Mouse (Mus musculus): ENCODE measurements at regions not wholly inside any gene's neighbourhood (a gene's known extent, or its start where the extent isn't known, plus 50 kb on each side); places are given as distances from the start of the nearest gene placed in this dataset.

GRCm38 (mm10) chr3:119958799-119959467 is 174.7 kb upstream of the Ptbp2 start:
- DNase-seq: no peak

- no peak for DNase-seq
Observed at GRCm38 (mm10) chr3:119957529-119957928, 173.3 kb upstream of the Ptbp2 start.

GRCm38 (mm10) chr3:119955745-119956615 is 171.7 kb upstream of the Ptbp2 start:
- DNase-seq: no peak

- no peak for DNase-seq
Observed at GRCm38 (mm10) chr3:119950721-119951120, 166.5 kb upstream of the Ptbp2 start.

- DNase-seq: no peak
Observed at GRCm38 (mm10) chr3:119950070-119950469, 165.8 kb upstream of the Ptbp2 start.

- DNase-seq: no peak
Observed at GRCm38 (mm10) chr3:119949620-119950019, 165.4 kb upstream of the Ptbp2 start.

- peak; percentile 14 for DNase-seq
Observed at GRCm38 (mm10) chr3:119949041-119949470, 164.8 kb upstream of the Ptbp2 start.

- DNase-seq: no peak
Observed at GRCm38 (mm10) chr3:119947126-119947525, 162.9 kb upstream of the Ptbp2 start.

- no peak for DNase-seq
Observed at GRCm38 (mm10) chr3:119944115-119944514, 159.8 kb upstream of the Ptbp2 start.

- DNase-seq: no peak
Observed at GRCm38 (mm10) chr3:119939091-119939490, 154.8 kb upstream of the Ptbp2 start.

- DNase-seq: no peak
Observed at GRCm38 (mm10) chr3:119938425-119938824, 154.2 kb upstream of the Ptbp2 start.

GRCm38 (mm10) chr3:119936526-119936925 is 152.3 kb upstream of the Ptbp2 start:
- no peak for DNase-seq

GRCm38 (mm10) chr3:119933049-119933511 is 148.8 kb upstream of the Ptbp2 start:
- peak; percentile 5 for DNase-seq

- DNase-seq: no peak
Observed at GRCm38 (mm10) chr3:119928281-119928680, 144.0 kb upstream of the Ptbp2 start.

GRCm38 (mm10) chr3:119919501-119920141 is 135.4 kb upstream of the Ptbp2 start:
- no peak for DNase-seq

GRCm38 (mm10) chr3:119915984-119916865 is 132.0 kb upstream of the Ptbp2 start:
- DNase-seq: no peak

- no peak for DNase-seq
Observed at GRCm38 (mm10) chr3:119911532-119911931, 127.3 kb upstream of the Ptbp2 start.

GRCm38 (mm10) chr3:119904244-119904643 is 120.0 kb upstream of the Ptbp2 start:
- DNase-seq: no peak

GRCm38 (mm10) chr3:119895141-119895540 is 110.9 kb upstream of the Ptbp2 start:
- DNase-seq: no peak

- DNase-seq: peak; percentile 18
Observed at GRCm38 (mm10) chr3:119894035-119894434, 109.8 kb upstream of the Ptbp2 start.

GRCm38 (mm10) chr3:119893165-119893910 is 109.1 kb upstream of the Ptbp2 start:
- DNase-seq: peak; percentile 4
